Mouse (Mus musculus): ENCODE results near the gene 1700025G04Rik. TPM values are rescaled to one million over a fixed set of nuclear protein-coding genes. Genes with fewer than 3 reads are reported as not detected.
"Not testable (repeated sequence)": the region's sequence is repeated elsewhere in the genome, so short reads cannot be mapped to it uniquely, and the experiment has no call there.

1700025G04Rik gene
- total and polyA plus RNA-seq, 2 experiments from 2014 or later, result 24.9 to 32.4 TPM

GRCm38 (mm10) chr1:151848286-151848685 lies 241.6 kb downstream of the 1700025G04Rik start:
- TF ChIP-seq CTCF (IDR thresholded peaks at IDR 0.05; ENCODE audit: low read depth), result no peak
- H3K9ac ChIP-seq (replicated peaks; ENCODE audit: low read length), result no peak overlapping the region
- H3K27ac ChIP-seq, result no peak overlapping the region
- H3K27me3 ChIP-seq (ENCODE audit: insufficient read depth, low read length), result no peaks in the 10 kb centered on the region
- no peaks in the 10 kb centered on the region for H3K9me3 ChIP-seq (ENCODE audit: low read length)
- no peak overlapping the region for H3K4me2 ChIP-seq (ENCODE audit: low read depth, low read length)
- no peak overlapping the region for H3K4me3 ChIP-seq (ENCODE audit: low read length)
- H3K4me1 ChIP-seq (ENCODE audit: insufficient read depth, low read length), result no peaks in the 10 kb centered on the region
- H3K36me3 ChIP-seq (ENCODE audit: insufficient read depth, low read length), result no peaks in the 10 kb centered on the region
- no peak for DNase-seq (ENCODE audit: low spot score)
- ATAC-seq, result no peak
- 98% methylated on average over 2 of the region's 2 CpGs for WGBS

GRCm38 (mm10) chr1:151845926-151846782 lies 243.8 kb downstream of the 1700025G04Rik start:
- 64% methylated on average over 19 of the region's 19 CpGs for WGBS
- no peak overlapping the region for H3K9ac ChIP-seq (replicated peaks; ENCODE audit: low read length)
- H3K4me1 ChIP-seq (ENCODE audit: insufficient read depth, low read length), result no peaks in the 10 kb centered on the region
- H3K9me3 ChIP-seq (ENCODE audit: low read length), result no peaks in the 10 kb centered on the region
- no peaks in the 10 kb centered on the region for H3K36me3 ChIP-seq (ENCODE audit: insufficient read depth, low read length)
- peak; percentile 40 for TF ChIP-seq CTCF (IDR thresholded peaks at IDR 0.05; ENCODE audit: low read depth)
- H3K27ac ChIP-seq, result no peak overlapping the region
- H3K27me3 ChIP-seq (ENCODE audit: insufficient read depth, low read length), result no peaks in the 10 kb centered on the region
- DNase-seq (ENCODE audit: low spot score) (no peak), ATAC-seq (peak; percentile 33; the same call in 1 of the 2 replicates)
- no peak overlapping the region for H3K4me3 ChIP-seq (ENCODE audit: low read length)
- H3K4me2 ChIP-seq (ENCODE audit: low read depth, low read length), result no peak overlapping the region

GRCm38 (mm10) chr1:151845252-151845832 lies 244.6 kb downstream of the 1700025G04Rik start:
- ATAC-seq, result no peak
- no peaks in the 10 kb centered on the region for H3K4me1 ChIP-seq (ENCODE audit: insufficient read depth, low read length)
- no peak overlapping the region for H3K9ac ChIP-seq (replicated peaks; ENCODE audit: low read length)
- H3K36me3 ChIP-seq (ENCODE audit: insufficient read depth, low read length), result no peaks in the 10 kb centered on the region
- H3K4me2 ChIP-seq (ENCODE audit: low read depth, low read length), result no peak overlapping the region
- H3K4me3 ChIP-seq (ENCODE audit: low read length), result no peak overlapping the region
- 58% methylated on average over 17 of the region's 17 CpGs for WGBS
- TF ChIP-seq CTCF (IDR thresholded peaks at IDR 0.05; ENCODE audit: low read depth), result no peak
- H3K9me3 ChIP-seq (ENCODE audit: low read length), result no peaks in the 10 kb centered on the region
- peak; percentile 21 for DNase-seq (ENCODE audit: low spot score)
- no peaks in the 10 kb centered on the region for H3K27me3 ChIP-seq (ENCODE audit: insufficient read depth, low read length)
- H3K27ac ChIP-seq, result no peak overlapping the region

- not testable (repeated sequence) for H3K4me1 ChIP-seq (ENCODE audit: insufficient read depth, low read length); H3K9me3 ChIP-seq (ENCODE audit: low read length); H3K27me3 ChIP-seq (ENCODE audit: insufficient read depth, low read length); ATAC-seq; H3K4me3 ChIP-seq (ENCODE audit: low read length); H3K4me2 ChIP-seq (ENCODE audit: low read depth, low read length); H3K36me3 ChIP-seq (ENCODE audit: insufficient read depth, low read length); H3K9ac ChIP-seq (replicated peaks; ENCODE audit: low read length); H3K27ac ChIP-seq; DNase-seq (ENCODE audit: low spot score)
- 87% methylated on average over 1 of the region's 1 CpGs for WGBS
These were observed 249.6 kb downstream of the 1700025G04Rik start for GRCm38 (mm10) chr1:151840345-151840744.

- H3K4me2 ChIP-seq (ENCODE audit: low read depth, low read length), result no peak overlapping the region
- no peak overlapping the region for H3K9ac ChIP-seq (replicated peaks; ENCODE audit: low read length)
- WGBS, result 83% methylated on average over 4 of the region's 4 CpGs
- H3K9me3 ChIP-seq (ENCODE audit: low read length), result no peaks in the 10 kb centered on the region; the same call in 1 of the 2 replicates
- H3K27ac ChIP-seq, result no peak overlapping the region
- H3K36me3 ChIP-seq (ENCODE audit: insufficient read depth, low read length), result no peaks in the 10 kb centered on the region
- DNase-seq (ENCODE audit: low spot score), result no peak
- no peak for ATAC-seq
- H3K27me3 ChIP-seq (ENCODE audit: insufficient read depth, low read length), result no peaks in the 10 kb centered on the region
- H3K4me1 ChIP-seq (ENCODE audit: insufficient read depth, low read length), result no peaks in the 10 kb centered on the region
- TF ChIP-seq CTCF (IDR thresholded peaks at IDR 0.05; ENCODE audit: low read depth), result no peak
- H3K4me3 ChIP-seq (ENCODE audit: low read length), result no peak overlapping the region
These were observed 254.7 kb downstream of the 1700025G04Rik start for GRCm38 (mm10) chr1:151835261-151835660.

- H3K4me3 ChIP-seq (ENCODE audit: low read length), result no peak overlapping the region
- no peaks in the 10 kb centered on the region for H3K27me3 ChIP-seq (ENCODE audit: insufficient read depth, low read length)
- ATAC-seq (no peak), DNase-seq (ENCODE audit: low spot score) (no peak)
- no peaks in the 10 kb centered on the region for H3K9me3 ChIP-seq (ENCODE audit: low read length)
- no peak overlapping the region for H3K4me2 ChIP-seq (ENCODE audit: low read depth, low read length)
- H3K36me3 ChIP-seq (ENCODE audit: insufficient read depth, low read length), result no peaks in the 10 kb centered on the region
- no peak overlapping the region for H3K9ac ChIP-seq (replicated peaks; ENCODE audit: low read length)
- TF ChIP-seq CTCF (IDR thresholded peaks at IDR 0.05; ENCODE audit: low read depth), result no peak
- 79% methylated on average over 3 of the region's 3 CpGs for WGBS
- no peak overlapping the region for H3K27ac ChIP-seq
- H3K4me1 ChIP-seq (ENCODE audit: insufficient read depth, low read length), result no peaks in the 10 kb centered on the region
These were observed 258.1 kb downstream of the 1700025G04Rik start for GRCm38 (mm10) chr1:151831791-151832190.

GRCm38 (mm10) chr1:151825065-151825464 lies 264.9 kb downstream of the 1700025G04Rik start:
- no peaks in the 10 kb centered on the region for H3K27me3 ChIP-seq (ENCODE audit: insufficient read depth, low read length)
- WGBS, result 53% methylated on average over 7 of the region's 7 CpGs
- ATAC-seq, result no peak

More at GRCm38 (mm10) chr1:151825065-151825464, 264.9 kb downstream of the 1700025G04Rik start:
- no peaks in the 10 kb centered on the region for H3K9me3 ChIP-seq (ENCODE audit: low read length)
- H3K4me2 ChIP-seq (ENCODE audit: low read depth, low read length), result no peak overlapping the region
- TF ChIP-seq CTCF (IDR thresholded peaks at IDR 0.05; ENCODE audit: low read depth), result no peak
- H3K4me3 ChIP-seq (ENCODE audit: low read length), result no peak overlapping the region
- H3K9ac ChIP-seq (replicated peaks; ENCODE audit: low read length), result no peak overlapping the region
- no peak overlapping the region for H3K27ac ChIP-seq
- H3K36me3 ChIP-seq (ENCODE audit: insufficient read depth, low read length), result no peaks in the 10 kb centered on the region
- no peaks in the 10 kb centered on the region for H3K4me1 ChIP-seq (ENCODE audit: insufficient read depth, low read length)
- DNase-seq (ENCODE audit: low spot score), result no peak

Data from hindbrain, postnatal 0 days (tissue).